Mouse (Mus musculus) heart, postnatal 0 days (tissue): ENCODE measurements at regions not wholly inside any gene's neighbourhood (a gene's known extent, or its start where the extent isn't known, plus 50 kb on each side); places are given as distances from the start of the nearest gene placed in this dataset.
"Not testable (repeated sequence)": the region's sequence is repeated elsewhere in the genome, so short reads cannot be mapped to it uniquely, and the experiment has no call there.

Experiments
- ATAC-seq: fragments of 200-750 bp; cut with Nextera tagmentation; 2 replicates; pipeline ENCODE4 v1.8.0; 2017; ENCODE audit warnings: low read depth, moderate number of reproducible peaks, moderate library complexity; ENCODE audit not compliant: insufficient read depth
- DNase-seq: peaks from one replicate; pipeline ENCODE4 v3.0.0-alpha.2; 2016; ENCODE audit warnings: low spot score
- H3K27ac ChIP-seq: fragments of 300-500 bp; sonication (generic); 2 replicates; pipeline ENCODE4 v1.5.1; 2014; ENCODE audit warnings: low read depth, mild to moderate bottlenecking
- H3K27me3 ChIP-seq: fragments of 300-500 bp; sonication (generic); 2 replicates; pipeline ENCODE4 v1.6.1; 2014; ENCODE audit warnings: low read length, mixed read lengths; ENCODE audit not compliant: control insufficient read depth, insufficient read depth
- H3K36me3 ChIP-seq: fragments of 300-500 bp; sonication (generic); replicated peaks from 2 replicates; pipeline ENCODE4 v1.6.1; 2014; ENCODE audit warnings: low read length, mixed read lengths; ENCODE audit not compliant: control insufficient read depth, insufficient read depth
- H3K4me1 ChIP-seq: fragments of 300-500 bp; sonication (generic); 2 replicates; pipeline ENCODE4 v1.6.1; 2014; ENCODE audit warnings: antibody characterized with exemption; ENCODE audit not compliant: control insufficient read depth, insufficient read depth
- H3K4me2 ChIP-seq: fragments of 300-500 bp; sonication (generic); 2 replicates; pipeline ENCODE4 v1.6.1; 2014; ENCODE audit warnings: low read depth, mild to moderate bottlenecking, low read length, moderate library complexity
- H3K4me3 ChIP-seq: fragments of 300-500 bp; sonication (generic); 2 replicates; pipeline ENCODE4 v1.5.1; 2014; ENCODE audit warnings: low read depth, low read length
- H3K9ac ChIP-seq: fragments of 300-500 bp; sonication (generic); replicated peaks from 2 replicates; pipeline ENCODE4 v1.6.1; 2014; ENCODE audit warnings: low read depth, low read length, mixed read lengths
- H3K9me3 ChIP-seq: fragments of 300-500 bp; sonication (generic); replicated peaks from 2 replicates; pipeline ENCODE4 v1.6.1; 2016; ENCODE audit warnings: low read length; ENCODE audit not compliant: control insufficient read depth
- CTCF ChIP-seq: IDR thresholded peaks from 2 replicates; pipeline ENCODE4 v1.5.1; 2016; ENCODE audit warnings: antibody characterized with exemption, control low read depth, low read depth
- EP300 ChIP-seq: IDR thresholded peaks from 2 replicates; pipeline ENCODE4 v1.6.1; 2016; ENCODE audit warnings: antibody characterized with exemption, low read depth
- whole genome bisulfite sequencing: fragments of 180-500 bp; shearing (Covaris S2); extraction: QIAGEN DNeasy Blood & Tissue Kit; methylation state at CpG from one replicate; pipeline ENCODE4 v1.1.7; 2014; 5-methylcytosine and 5-hydroxymethylcytosine counted together

GRCm38 (mm10) chr14:15128157-15128556 is 310.6 kb downstream of the Lrrc3b start:
- no peaks in the 10 kb centered on the region for H3K36me3 ChIP-seq
- no peaks in the 10 kb centered on the region for H3K27me3 ChIP-seq
- no peak for ATAC-seq
- 65% methylated on average over 3 of the region's 3 CpGs for WGBS
- H3K27ac ChIP-seq: no peak overlapping the region
- no peaks in the 10 kb centered on the region for H3K9me3 ChIP-seq
- H3K9ac ChIP-seq: no peak overlapping the region
- DNase-seq: no peak
- H3K4me1 ChIP-seq: no peaks in the 10 kb centered on the region
- no peak overlapping the region for H3K4me3 ChIP-seq
- TF ChIP-seq EP300 (no peak), CTCF (no peak)
- no peak overlapping the region for H3K4me2 ChIP-seq

- H3K9ac ChIP-seq, ATAC-seq, H3K4me3 ChIP-seq, H3K4me1 ChIP-seq, H3K36me3 ChIP-seq, H3K27me3 ChIP-seq, H3K9me3 ChIP-seq, DNase-seq, H3K27ac ChIP-seq, H3K4me2 ChIP-seq: not testable (repeated sequence)
- 79% methylated on average over 1 of the region's 1 CpGs for WGBS
These were observed 297.9 kb downstream of the Lrrc3b start for GRCm38 (mm10) chr14:15140871-15141270.

DNA sequence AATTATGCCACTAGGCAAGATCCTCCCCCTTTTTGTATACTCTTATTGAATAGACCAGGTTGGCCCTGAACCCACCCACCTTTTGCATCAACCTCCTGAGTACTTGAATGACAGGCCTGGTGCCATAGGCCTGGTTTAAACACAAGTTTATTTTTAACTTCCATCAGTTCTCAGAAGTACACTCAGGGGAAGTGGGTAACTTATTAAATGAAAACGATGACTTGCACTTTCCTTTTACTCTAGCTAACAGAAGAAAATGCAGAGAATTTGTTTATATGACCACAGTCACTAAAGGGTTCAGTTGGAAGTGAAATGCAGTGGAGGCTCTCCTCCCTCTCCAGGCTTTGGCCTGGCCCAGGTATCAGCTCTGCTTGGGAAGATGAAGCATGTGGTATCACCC is 295.9 kb downstream of the Lrrc3b start:
- no peak for DNase-seq
- 82% methylated on average over 1 of the region's 1 CpGs for WGBS

GRCm38 (mm10) chr14:15148516-15148915 is 290.3 kb downstream of the Lrrc3b start:
- TF ChIP-seq CTCF (no peak), EP300 (no peak)
- Histone ChIP-seq H3K4me2 (no peak overlapping the region), H3K27me3 (no peaks in the 10 kb centered on the region), H3K9me3 (no peaks in the 10 kb centered on the region), H3K27ac (no peak overlapping the region), H3K4me1 (no peaks in the 10 kb centered on the region), H3K36me3 (no peaks in the 10 kb centered on the region), H3K9ac (no peak overlapping the region), H3K4me3 (no peak overlapping the region)
- ATAC-seq: no peak
- DNase-seq: no peak
- 92% methylated on average over 1 of the region's 1 CpGs for WGBS

More for the DNA sequence above, 295.9 kb downstream of the Lrrc3b start:
- Histone ChIP-seq H3K27me3 (no peaks in the 10 kb centered on the region), H3K4me1 (no peaks in the 10 kb centered on the region), H3K9ac (no peak overlapping the region), H3K4me3 (no peak overlapping the region), H3K9me3 (no peaks in the 10 kb centered on the region), H3K36me3 (no peaks in the 10 kb centered on the region), H3K4me2 (no peak overlapping the region), H3K27ac (no peak overlapping the region)
- no peak for TF ChIP-seq CTCF
- no peak for ATAC-seq
